Mouse (Mus musculus) limb, embryonic 13.5 days (tissue): ENCODE data around the gene Zfp748. TPM values are rescaled to one million over a fixed set of nuclear protein-coding genes. Genes with fewer than 3 reads are reported as not detected.

Source experiments
- polyA plus RNA-seq: library from polyadenylated mRNA; unstranded; fragments of >200 nt; fragmentation: Nextera tagmentation; extraction: Ambion mirVana; gene quantifications from 2 replicates; pipeline ENCODE4 v1.2.1, GENCODE M21; 2015

Zfp748 gene
- polyA plus RNA-seq, 1 experiment from 2014 or later, result 15.9 TPM

Other genes with a start within 250 kb of the Zfp748 start
- gene Zfp457, start 247.3 kb downstream of the Zfp748 start, polyA plus RNA-seq, result 0.51 and 0.66 TPM in 2 replicates
- 2.4 and 2.5 TPM in 2 replicates for gene Zfp595, start 221.3 kb downstream of the Zfp748 start, polyA plus RNA-seq
- not detected in 2 replicates for gene Gm28044, start 193.3 kb downstream of the Zfp748 start, polyA plus RNA-seq
- 0.69 and 1.2 TPM in 2 replicates for gene Zfp953, start 193.2 kb downstream of the Zfp748 start, polyA plus RNA-seq
- gene Gm28041, start 178.1 kb downstream of the Zfp748 start, polyA plus RNA-seq, result 0.32 and 0.36 TPM in 2 replicates
- 1.6 and 1.7 TPM in 2 replicates for gene Zfp456, start 178.0 kb downstream of the Zfp748 start, polyA plus RNA-seq
- 5.6 and 7.9 TPM in 2 replicates for gene Zfp429, start 154.0 kb downstream of the Zfp748 start, polyA plus RNA-seq
- gene Zfp459, start 132.4 kb downstream of the Zfp748 start, polyA plus RNA-seq, result 1.7 TPM in 2 replicates
- gene Zfp874a, start 102.2 kb downstream of the Zfp748 start, polyA plus RNA-seq, result 11.5 and 11.6 TPM in 2 replicates
- 3.2 and 3.8 TPM in 2 replicates for gene Zfp874b, start 69.6 kb downstream of the Zfp748 start, polyA plus RNA-seq
- 21.4 and 22.1 TPM in 2 replicates for gene Zfp58, start 53.3 kb downstream of the Zfp748 start, polyA plus RNA-seq
- gene Gm26965, start 27.7 kb downstream of the Zfp748 start, polyA plus RNA-seq, result not detected in 2 replicates
- gene Zfp87, start 27.7 kb downstream of the Zfp748 start, polyA plus RNA-seq, result 25.4 and 26.5 TPM in 2 replicates
- 4.5 TPM in 2 replicates for gene Zfp729b, start 55.9 kb upstream of the Zfp748 start, polyA plus RNA-seq
- gene Gm49345, start 83.9 kb upstream of the Zfp748 start, polyA plus RNA-seq, result 0.59 TPM in 1 of 2 replicates, not detected in the other
- gene Zfp729a, start 84.0 kb upstream of the Zfp748 start, polyA plus RNA-seq, result 3.2 and 3.6 TPM in 2 replicates
- gene Zfp738, start 133.2 kb upstream of the Zfp748 start, polyA plus RNA-seq, result 14.8 and 16.8 TPM in 2 replicates
- gene Zfp65, start 175.3 kb upstream of the Zfp748 start, polyA plus RNA-seq, result 8.0 and 8.1 TPM in 2 replicates
- gene Zfp85, start 201.4 kb upstream of the Zfp748 start, polyA plus RNA-seq, result 7.3 TPM in 2 replicates
- gene Zfp493, start 225.9 kb upstream of the Zfp748 start, polyA plus RNA-seq, result 2.8 and 3.0 TPM in 2 replicates